Mouse (Mus musculus) bone marrow macrophage, adult 2 months (primary cell): ENCODE data around the gene Sag.

Source experiments
- CTCF ChIP-seq: IDR thresholded peaks from 2 replicates; pipeline ENCODE4 v1.5.1; 2012; ENCODE audit warnings: low read depth, mild to moderate bottlenecking, low read length, moderate library complexity
- POLR2A ChIP-seq: IDR thresholded peaks from 2 replicates; pipeline ENCODE4 v1.6.1; 2012; ENCODE audit warnings: mild to moderate bottlenecking, low read depth, low read length, borderline replicate concordance

DNA sequence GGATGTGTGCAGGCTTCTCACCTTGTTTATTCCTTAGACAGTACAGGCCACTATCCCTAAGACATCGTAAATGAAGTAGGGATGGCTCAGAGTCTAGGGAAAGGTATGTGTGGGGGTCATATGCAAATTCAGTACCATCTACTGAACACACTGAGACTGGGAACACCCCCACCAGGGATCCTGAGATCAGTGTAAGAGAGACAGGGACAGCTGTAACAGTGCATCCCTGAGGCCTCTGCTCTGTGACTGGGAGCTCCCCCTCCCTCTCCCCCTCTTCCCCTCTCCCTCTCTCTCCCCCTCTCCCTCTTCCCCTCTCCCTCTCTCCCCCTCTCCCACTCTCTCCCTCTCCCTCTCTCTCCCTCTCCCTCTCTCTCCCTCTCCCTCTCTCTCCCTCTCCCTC lies 33.0 kb downstream of the Sag start:
- TF ChIP-seq CTCF (no peak), POLR2A (no peak)
